Mouse (Mus musculus): ENCODE measurements around the gene Cdr1. TPM values are rescaled to one million over a fixed set of nuclear protein-coding genes. Genes with fewer than 3 reads are reported as not detected.

The Cdr1 gene
- polyA plus RNA-seq, 1 experiment from 2014 or later, result not detected

Small RNA genes within 50 kb of the gene (microRNA-seq; reads per million reads assigned to microRNA genes)
- gene Gm24396, result not detected
